Mouse (Mus musculus): Measurements from ENCODE around the gene Ptprk. TPM values are rescaled to one million over a fixed set of nuclear protein-coding genes. Genes with fewer than 3 reads are reported as not detected.

Ptprk gene
- polyA plus RNA-seq, 1 experiment from 2014 or later, result 24.7 TPM

DNA sequence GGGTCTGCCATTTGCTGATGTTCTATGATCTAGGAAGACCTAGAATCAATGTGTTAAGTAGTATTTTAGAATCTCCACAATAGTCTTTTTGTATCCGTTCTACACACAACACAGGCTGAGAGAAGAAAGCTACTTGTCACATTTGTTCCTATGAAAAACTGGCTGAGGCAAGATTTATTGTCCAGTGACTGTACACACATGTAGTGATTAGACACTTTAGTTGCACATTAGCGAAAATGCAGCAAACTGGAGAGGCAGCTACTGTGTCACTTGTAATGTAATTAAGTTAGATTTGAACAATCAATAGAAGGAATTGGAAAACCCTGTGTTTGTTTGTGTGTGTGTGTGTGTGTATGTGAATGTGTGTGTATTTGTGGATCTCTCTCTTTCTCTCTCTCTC lies 8.6 kb downstream of the Ptprk start:
- H3K36me3 ChIP-seq, result no peaks in the 10 kb centered on the region
- no peaks in the 10 kb centered on the region for H3K27me3 ChIP-seq (replicated peaks)
- H3K9me3 ChIP-seq, result no peaks in the 10 kb centered on the region
- 62% methylated on average over 2 of the region's 2 CpGs for WGBS
- H3K4me2 ChIP-seq (replicated peaks), result no peak overlapping the region
- H3K9ac ChIP-seq, result no peak overlapping the region
- no peak for ATAC-seq (ENCODE audit: low FRiP score, low read depth)
- no peak overlapping the region for H3K27ac ChIP-seq
- no peak overlapping the region for H3K4me3 ChIP-seq
- H3K4me1 ChIP-seq, result no peaks in the 10 kb centered on the region; the same call in 1 of the 2 replicates

DNA sequence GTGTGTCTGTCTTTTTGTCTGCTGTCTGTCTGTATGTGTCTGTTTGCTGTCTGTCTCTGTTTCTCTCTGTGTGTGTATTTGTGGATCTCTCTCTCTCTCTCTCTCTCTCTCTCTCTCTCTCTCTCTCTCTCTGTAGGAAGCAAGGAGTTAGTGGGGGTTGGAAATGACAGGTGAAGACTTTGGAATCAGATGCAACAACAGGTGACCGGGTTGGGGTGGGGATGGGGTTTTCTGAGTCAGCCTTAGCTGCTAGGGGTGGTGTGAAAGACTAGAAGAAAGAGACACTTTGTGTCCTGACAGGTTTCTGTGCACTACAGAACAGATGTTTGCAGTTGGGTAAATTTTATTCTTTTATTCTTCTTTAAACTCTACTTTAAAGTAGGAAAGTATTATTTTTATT lies 9.0 kb downstream of the Ptprk start:
- WGBS, result 65% methylated on average over 1 of the region's 1 CpGs
- ATAC-seq (ENCODE audit: low FRiP score, low read depth), result no peak
- Histone ChIP-seq H3K27ac (no peak overlapping the region), H3K4me3 (no peak overlapping the region), H3K36me3 (no peaks in the 10 kb centered on the region), H3K9me3 (no peaks in the 10 kb centered on the region), H3K9ac (no peak overlapping the region), H3K4me2 (replicated peaks) (no peak overlapping the region), H3K4me1 (no peaks in the 10 kb centered on the region; the same call in 1 of the 2 replicates), H3K27me3 (replicated peaks) (no peaks in the 10 kb centered on the region)

DNA sequence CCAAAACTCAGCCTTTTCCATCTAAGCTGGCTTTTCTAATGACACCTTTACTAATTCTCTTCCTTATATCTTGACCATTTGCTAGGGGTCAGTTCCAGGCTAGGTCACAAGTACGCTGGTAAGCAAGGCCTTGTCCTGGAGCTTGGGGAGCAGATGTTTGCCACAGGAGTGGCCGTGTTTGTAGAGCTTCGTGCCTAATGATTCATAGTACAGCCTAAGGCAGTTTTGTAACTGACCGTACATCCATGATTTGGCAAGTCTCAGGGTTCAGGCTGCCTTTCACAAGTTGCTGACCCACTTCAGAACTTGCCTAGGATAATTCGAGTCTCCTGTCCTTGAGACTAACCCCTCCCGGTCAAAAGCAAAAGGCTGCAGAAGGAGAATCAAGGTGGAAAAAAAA lies 12.7 kb downstream of the Ptprk start:
- Histone ChIP-seq H3K4me1 (no peaks in the 10 kb centered on the region), H3K9ac (no peak overlapping the region), H3K4me3 (no peak overlapping the region), H3K9me3 (no peaks in the 10 kb centered on the region), H3K4me2 (replicated peaks) (no peak overlapping the region), H3K36me3 (no peaks in the 10 kb centered on the region), H3K27me3 (replicated peaks) (no peaks in the 10 kb centered on the region), H3K27ac (no peak overlapping the region)
- no peak for ATAC-seq (ENCODE audit: low FRiP score, low read depth)
- WGBS, result 58% methylated on average over 6 of the region's 6 CpGs

DNA sequence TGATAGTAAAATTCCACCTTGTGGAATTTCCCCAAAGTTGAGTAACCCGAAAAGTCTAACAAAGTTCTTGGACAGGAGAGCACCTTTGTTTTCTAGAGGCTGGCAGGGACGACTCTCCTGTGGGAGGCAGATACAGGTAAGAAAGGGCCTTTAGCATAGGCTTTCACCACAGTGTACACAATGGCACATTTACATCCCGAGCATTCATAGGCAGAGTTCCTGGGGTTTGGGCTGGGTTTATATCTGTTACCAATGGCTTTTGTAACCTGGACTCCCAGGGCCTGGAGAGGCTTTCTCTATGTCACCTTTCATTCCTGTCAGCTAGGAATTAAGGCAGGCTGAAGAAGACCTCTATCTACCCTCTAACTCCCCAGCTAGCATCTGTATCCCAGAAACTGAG lies 13.1 kb downstream of the Ptprk start:
- Histone ChIP-seq H3K4me2 (replicated peaks) (no peak overlapping the region), H3K36me3 (no peaks in the 10 kb centered on the region), H3K9ac (no peak overlapping the region), H3K27ac (no peak overlapping the region), H3K4me3 (no peak overlapping the region), H3K4me1 (no peaks in the 10 kb centered on the region), H3K27me3 (replicated peaks) (no peaks in the 10 kb centered on the region), H3K9me3 (no peaks in the 10 kb centered on the region)
- 58% methylated on average over 3 of the region's 3 CpGs for WGBS
- ATAC-seq (ENCODE audit: low FRiP score, low read depth), result no peak

DNA sequence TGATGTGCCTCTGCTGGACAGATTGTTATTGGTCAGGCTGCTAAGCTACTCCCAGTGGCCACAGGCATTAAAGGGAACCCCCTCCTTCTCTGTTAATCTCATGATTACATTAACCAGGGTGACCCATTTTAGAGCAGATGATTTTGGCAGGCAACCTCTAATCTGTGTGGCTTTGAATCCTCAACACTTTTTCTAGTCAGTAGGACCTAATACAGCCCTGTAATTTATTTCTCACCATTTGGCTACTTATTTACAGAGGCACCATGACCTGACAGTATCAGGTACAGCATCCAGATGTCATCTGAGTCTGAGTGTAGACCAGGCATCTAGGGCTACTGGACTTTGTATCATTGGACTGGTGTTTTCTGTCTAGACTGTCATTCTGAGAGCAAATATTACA lies 21.4 kb downstream of the Ptprk start:
- H3K4me1 ChIP-seq, result no peaks in the 10 kb centered on the region
- H3K27ac ChIP-seq, result no peak overlapping the region
- ATAC-seq (ENCODE audit: low FRiP score, low read depth), result no peak
- H3K9me3 ChIP-seq, result no peaks in the 10 kb centered on the region
- no peaks in the 10 kb centered on the region for H3K27me3 ChIP-seq (replicated peaks)
- no peak overlapping the region for H3K9ac ChIP-seq
- no peak overlapping the region for H3K4me3 ChIP-seq
- no peak overlapping the region for H3K4me2 ChIP-seq (replicated peaks)
- H3K36me3 ChIP-seq, result no peaks in the 10 kb centered on the region

DNA sequence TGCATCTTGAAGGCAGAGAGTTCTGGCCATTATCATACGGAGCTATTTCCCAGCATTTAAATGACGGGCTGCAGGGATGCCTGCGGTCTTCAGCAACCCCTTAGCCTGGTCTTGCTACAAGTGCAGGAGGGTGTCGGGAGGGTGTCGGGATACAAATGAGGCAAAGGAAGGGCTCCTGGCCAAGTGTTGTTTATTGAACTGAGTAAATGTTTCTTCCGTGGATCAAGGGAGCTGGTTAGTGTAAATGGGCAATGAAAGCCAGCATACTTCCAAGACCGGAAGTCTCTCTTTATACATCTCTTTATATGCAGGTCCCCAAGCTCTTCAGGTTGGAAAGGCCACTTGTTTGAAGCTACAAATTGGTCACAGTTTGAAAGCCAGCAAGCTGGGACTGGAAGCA lies 23.0 kb downstream of the Ptprk start:
- Histone ChIP-seq H3K36me3 (no peaks in the 10 kb centered on the region), H3K4me1 (no peaks in the 10 kb centered on the region), H3K4me2 (replicated peaks) (no peak overlapping the region), H3K9ac (no peak overlapping the region), H3K27me3 (replicated peaks) (no peaks in the 10 kb centered on the region), H3K4me3 (no peak overlapping the region), H3K9me3 (no peaks in the 10 kb centered on the region), H3K27ac (no peak overlapping the region)
- ATAC-seq (ENCODE audit: low FRiP score, low read depth), result no peak
- 57% methylated on average over 7 of the region's 7 CpGs for WGBS

DNA sequence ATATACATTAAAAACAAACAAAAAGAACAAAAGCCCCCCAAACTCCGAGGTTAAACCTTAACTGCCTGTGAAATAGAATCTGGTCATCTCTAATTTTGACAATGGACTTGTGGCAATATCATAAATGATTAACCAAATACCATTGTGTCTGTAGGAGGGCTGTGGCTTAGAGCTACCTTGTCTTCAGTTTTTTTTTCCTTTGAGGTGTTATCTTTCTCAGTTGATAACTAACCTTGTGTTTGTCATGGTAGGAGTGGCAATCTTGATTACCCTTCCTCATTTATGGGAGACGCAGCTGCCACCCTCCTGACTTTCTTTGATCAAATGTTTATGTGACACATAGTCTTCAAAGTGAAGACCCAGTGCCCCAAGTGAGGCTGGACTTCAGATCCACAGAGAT lies 24.3 kb downstream of the Ptprk start:
- H3K4me3 ChIP-seq, result no peak overlapping the region
- no peaks in the 10 kb centered on the region for H3K4me1 ChIP-seq
- H3K9me3 ChIP-seq, result no peaks in the 10 kb centered on the region
- H3K27me3 ChIP-seq (replicated peaks), result no peaks in the 10 kb centered on the region
- no peak overlapping the region for H3K9ac ChIP-seq
- no peak overlapping the region for H3K27ac ChIP-seq
- WGBS, result 55% methylated on average over 2 of the region's 2 CpGs
- no peak overlapping the region for H3K4me2 ChIP-seq (replicated peaks)
- no peaks in the 10 kb centered on the region for H3K36me3 ChIP-seq
- no peak for ATAC-seq (ENCODE audit: low FRiP score, low read depth)

DNA sequence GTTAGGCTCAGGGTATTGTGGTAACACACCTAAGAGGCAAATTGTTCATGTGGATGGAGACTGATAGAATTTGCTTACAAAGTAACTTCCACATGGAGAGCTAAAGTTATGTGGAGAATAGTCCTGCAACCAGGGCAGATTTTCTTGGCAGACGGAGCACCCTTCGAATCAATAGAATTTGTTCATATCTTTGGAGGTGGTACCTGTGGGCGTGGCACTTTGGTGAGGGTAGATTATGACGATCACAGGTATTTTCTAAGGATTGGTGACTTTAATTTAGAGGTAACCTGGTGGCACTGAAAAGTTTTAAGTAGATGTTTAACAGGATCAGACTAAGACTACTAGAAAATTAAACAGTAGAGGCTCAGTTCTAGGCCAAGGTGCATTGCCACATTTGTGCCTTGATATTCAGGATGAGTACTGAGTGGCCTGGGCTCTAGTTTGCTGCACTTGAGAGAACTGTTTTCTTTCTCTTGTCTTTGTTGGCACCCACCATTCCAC lies 28.8 kb downstream of the Ptprk start:
- H3K4me1 ChIP-seq, result no peaks in the 10 kb centered on the region
- no peak overlapping the region for H3K4me2 ChIP-seq (replicated peaks)
- no peaks in the 10 kb centered on the region for H3K27me3 ChIP-seq (replicated peaks)
- 94% methylated on average over 4 of the region's 4 CpGs for WGBS
- H3K4me3 ChIP-seq, result no peak overlapping the region
- H3K27ac ChIP-seq, result no peak overlapping the region
- no peak for ATAC-seq (ENCODE audit: low FRiP score, low read depth)
- H3K9me3 ChIP-seq, result no peaks in the 10 kb centered on the region
- H3K9ac ChIP-seq, result no peak overlapping the region
- no peaks in the 10 kb centered on the region for H3K36me3 ChIP-seq

DNA sequence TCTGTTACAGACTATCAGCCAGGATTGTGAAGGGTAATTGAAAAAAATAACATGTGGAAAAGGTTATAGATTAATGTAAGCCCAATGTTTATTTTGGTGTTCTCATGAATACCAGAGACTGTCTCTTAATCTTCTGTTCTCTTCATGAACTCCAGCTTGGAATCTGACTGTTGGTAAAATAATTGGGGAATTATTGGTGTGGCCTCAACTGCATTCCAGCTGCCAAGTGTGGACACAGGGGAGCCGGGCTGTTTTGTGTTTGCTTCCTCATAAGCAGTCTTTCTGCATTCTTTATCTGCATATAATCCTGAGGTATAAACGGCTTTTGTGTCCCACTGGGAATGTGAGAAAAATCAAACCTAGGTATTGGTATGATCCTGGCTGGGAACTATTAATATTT lies 29.3 kb downstream of the Ptprk start:
- Histone ChIP-seq H3K9ac (no peak overlapping the region), H3K27ac (no peak overlapping the region), H3K4me1 (no peaks in the 10 kb centered on the region), H3K4me3 (no peak overlapping the region), H3K9me3 (no peaks in the 10 kb centered on the region), H3K27me3 (replicated peaks) (no peaks in the 10 kb centered on the region), H3K36me3 (no peaks in the 10 kb centered on the region), H3K4me2 (replicated peaks) (no peak overlapping the region)
- 83% methylated on average over 2 of the region's 2 CpGs for WGBS
- no peak for ATAC-seq (ENCODE audit: low FRiP score, low read depth)

DNA sequence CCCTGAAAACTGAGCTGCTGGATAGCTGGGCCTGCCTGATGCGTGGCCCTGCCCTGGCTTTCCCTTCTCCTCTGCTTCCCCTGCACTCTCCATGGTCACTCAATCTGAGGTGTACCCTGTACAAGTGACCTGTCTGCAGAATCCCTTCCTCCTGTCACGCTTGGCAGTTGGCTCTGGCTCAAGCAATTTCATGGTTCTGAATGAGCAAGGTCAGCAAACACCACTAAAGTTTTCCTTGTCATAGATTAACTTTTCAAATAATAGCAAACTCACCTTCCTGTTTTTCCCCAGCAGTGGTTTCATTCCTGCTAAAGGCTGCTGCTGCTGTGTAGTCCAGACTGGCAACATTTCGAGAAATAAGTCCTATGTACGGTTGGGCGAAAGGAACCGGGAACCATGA lies 30.6 kb downstream of the Ptprk start:
- H3K4me3 ChIP-seq, result no peak overlapping the region
- no peak overlapping the region for H3K27ac ChIP-seq
- WGBS, result 90% methylated on average over 6 of the region's 6 CpGs
- no peaks in the 10 kb centered on the region for H3K9me3 ChIP-seq
- no peaks in the 10 kb centered on the region for H3K36me3 ChIP-seq
- no peak for ATAC-seq (ENCODE audit: low FRiP score, low read depth)
- H3K27me3 ChIP-seq (replicated peaks), result no peaks in the 10 kb centered on the region
- H3K9ac ChIP-seq, result no peak overlapping the region
- H3K4me2 ChIP-seq (replicated peaks), result no peak overlapping the region
- H3K4me1 ChIP-seq, result 0 out of 2 replicates have a peak, but pooled peaks cover 5% of the 10 kb centered on the region

DNA sequence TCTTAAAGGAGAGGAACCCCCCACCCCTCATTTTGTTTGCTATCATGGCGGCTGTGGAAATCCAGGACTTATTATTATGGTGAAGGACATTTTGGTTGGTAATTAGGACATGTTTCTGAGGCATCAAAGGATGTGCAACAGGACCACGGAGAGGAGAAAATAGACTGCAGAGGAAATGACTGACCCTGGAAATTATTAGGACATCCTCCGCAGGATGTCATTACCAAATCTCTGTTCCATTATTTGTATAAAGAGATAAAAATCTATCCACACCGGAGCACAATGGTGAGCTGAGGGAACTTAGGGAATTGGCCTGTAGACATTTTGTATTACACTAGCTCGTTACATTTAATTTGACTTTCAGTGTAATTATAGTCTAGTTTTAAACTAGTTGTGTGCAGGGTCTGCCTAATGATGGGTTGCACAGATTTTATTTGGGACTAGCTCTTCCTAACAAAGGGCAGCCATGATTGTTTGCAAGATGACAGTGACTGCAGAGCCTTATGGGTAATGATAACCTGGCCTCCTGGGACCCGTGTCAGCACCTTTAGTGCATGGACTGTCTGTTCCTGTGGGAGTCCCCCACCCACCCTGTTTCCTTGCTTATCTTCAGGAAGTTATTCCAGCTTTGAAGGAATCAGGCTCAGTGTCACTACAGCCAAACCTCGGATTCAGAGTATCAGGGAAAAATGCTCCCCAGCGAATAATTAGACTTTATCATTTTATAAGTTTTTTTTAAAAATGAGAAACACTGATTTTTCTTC lies 38.4 kb downstream of the Ptprk start:
- no peak overlapping the region for H3K27ac ChIP-seq
- H3K36me3 ChIP-seq, result no peaks in the 10 kb centered on the region
- H3K27me3 ChIP-seq (replicated peaks), result no peaks in the 10 kb centered on the region
- H3K4me3 ChIP-seq, result no peak overlapping the region
- no peak overlapping the region for H3K9ac ChIP-seq
- no peak overlapping the region for H3K4me2 ChIP-seq (replicated peaks)
- ATAC-seq (ENCODE audit: low FRiP score, low read depth), result no peak
- WGBS, result 89% methylated on average over 8 of the region's 8 CpGs
- no peaks in the 10 kb centered on the region for H3K9me3 ChIP-seq
- H3K4me1 ChIP-seq, result 0 out of 2 replicates have a peak, but pooled peaks cover 5% of the 10 kb centered on the region

DNA sequence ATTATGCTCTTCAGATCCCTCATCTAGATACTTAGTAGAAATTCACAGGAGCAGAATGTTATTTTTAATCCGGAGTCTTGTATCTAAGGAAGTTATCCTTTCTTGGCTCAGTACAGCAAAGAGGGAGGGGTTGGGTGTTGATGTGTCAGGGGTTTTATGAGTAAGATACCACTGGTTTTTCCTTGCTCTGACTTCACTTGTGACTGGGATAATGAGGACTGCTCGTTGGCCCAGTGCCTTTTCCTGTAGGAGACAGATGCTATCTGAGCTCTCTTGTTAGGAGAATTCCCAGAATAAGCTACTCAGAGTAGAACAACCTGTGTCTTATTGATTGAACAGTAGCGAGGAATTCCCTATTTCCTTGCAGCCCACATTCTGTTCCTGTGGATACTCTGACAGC lies 39.3 kb downstream of the Ptprk start:
- no peak overlapping the region for H3K9ac ChIP-seq
- H3K36me3 ChIP-seq, result no peaks in the 10 kb centered on the region
- 81% methylated on average over 3 of the region's 3 CpGs for WGBS
- no peak overlapping the region for H3K4me3 ChIP-seq
- H3K4me1 ChIP-seq, result 0 out of 2 replicates have a peak, but pooled peaks cover 5% of the 10 kb centered on the region
- ATAC-seq (ENCODE audit: low FRiP score, low read depth), result no peak
- no peak overlapping the region for H3K27ac ChIP-seq
- H3K4me2 ChIP-seq (replicated peaks), result no peak overlapping the region
- H3K27me3 ChIP-seq (replicated peaks), result no peaks in the 10 kb centered on the region
- H3K9me3 ChIP-seq, result no peaks in the 10 kb centered on the region

DNA sequence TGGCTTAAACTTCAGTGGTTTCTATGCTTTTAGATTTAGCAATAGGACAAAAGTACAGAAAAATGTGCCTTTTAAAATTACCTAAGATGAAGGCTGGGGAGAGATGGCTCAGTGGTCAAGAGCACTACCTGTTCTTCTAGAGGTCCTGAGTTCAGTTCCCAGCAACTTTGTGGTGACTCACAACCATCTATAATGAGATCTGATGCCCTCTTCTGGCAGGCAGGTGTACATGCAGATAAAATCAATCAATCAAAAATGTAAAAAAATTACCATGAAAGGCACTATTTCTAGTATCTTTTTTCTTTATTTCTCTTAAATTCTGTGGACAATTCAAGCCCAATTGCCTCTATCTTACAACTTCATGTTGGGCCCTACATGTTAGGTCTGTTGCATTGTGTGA lies 42.4 kb downstream of the Ptprk start:
- no peak overlapping the region for H3K4me2 ChIP-seq (replicated peaks)
- no peaks in the 10 kb centered on the region for H3K9me3 ChIP-seq
- no peak overlapping the region for H3K4me3 ChIP-seq
- H3K27ac ChIP-seq, result no peak overlapping the region
- no peak overlapping the region for H3K9ac ChIP-seq
- no peaks in the 10 kb centered on the region for H3K27me3 ChIP-seq (replicated peaks)
- ATAC-seq (ENCODE audit: low FRiP score, low read depth), result no peak
- H3K36me3 ChIP-seq, result no peaks in the 10 kb centered on the region
- H3K4me1 ChIP-seq, result no peaks in the 10 kb centered on the region

Measured in neural tube, embryonic 12.5 days (tissue).